Mouse (Mus musculus): ENCODE measurements at regions not wholly inside any gene's neighbourhood (a gene's known extent, or its start where the extent isn't known, plus 50 kb on each side); places are given as distances from the start of the nearest gene placed in this dataset.
"Not testable (repeated sequence)": the region's sequence is repeated elsewhere in the genome, so short reads cannot be mapped to it uniquely, and the experiment has no call there.

- no peak for DNase-seq (ENCODE audit: extremely low read depth)
- no peaks in the 10 kb centered on the region for H3K36me3 ChIP-seq (replicated peaks in 1 of 2; ENCODE audit: control insufficient read depth in 1 of 2, insufficient read depth in 1 of 2, low read length in 1 of 2)
- H3K4me3 ChIP-seq (replicated peaks in 1 of 3; ENCODE audit: low read depth in 2 of 3, low read length in 2 of 3, poor library complexity in 1 of 3) = no peak overlapping the region
- no peak overlapping the region for H3K27ac ChIP-seq (ENCODE audit: insufficient read depth, low read depth)
- no peak overlapping the region for H3K4me2 ChIP-seq (ENCODE audit: insufficient read depth, low read depth, poor library complexity, severe bottlenecking)
- H3K79me2 ChIP-seq (replicated peaks; ENCODE audit: control insufficient read depth, extremely low read depth, insufficient read depth, poor library complexity, severe bottlenecking) = no peaks in the 10 kb centered on the region
- no peak overlapping the region for H3K9ac ChIP-seq (ENCODE audit: insufficient read depth, low read depth)
- in situ Hi-C loops (cut with MboI; ENCODE audit: low pct_ligation_motif_present, low pct_unique_long_range_greater_than_20kb, low sequenced_read_pairs) = no loop called here
- no peaks in the 10 kb centered on the region for H3K27me3 ChIP-seq (replicated peaks)
- H3K4me1 ChIP-seq (ENCODE audit: control insufficient read depth in 1 of 2, insufficient read depth in 2 of 2) = no peaks in the 10 kb centered on the region
- TF ChIP-seq ZMIZ1 (IDR thresholded peaks at IDR 0.05; ENCODE audit: low read depth, low read length) (no peak), TBP (conservative IDR thresholded peaks at IDR 0.05; ENCODE audit: low read depth, low read length) (no peak), IRF4 (IDR thresholded peaks at IDR 0.05; ENCODE audit: low read depth, low read length) (no peak), ZNF384 (IDR thresholded peaks at IDR 0.05; ENCODE audit: low read depth, low read length) (no peak), POLR2AphosphoS2 (IDR thresholded peaks at IDR 0.05; ENCODE audit: low read depth, low read length) (no peak), ZC3H11A (IDR thresholded peaks at IDR 0.05; ENCODE audit: low read depth, low read length) (no peak), RAD21 (IDR thresholded peaks at IDR 0.05; ENCODE audit: low read depth, low read length) (no peak)
- no peaks in the 10 kb centered on the region for H3K9me3 ChIP-seq (replicated peaks; ENCODE audit: low read length)
- dilution Hi-C loops (cut with MboI; ENCODE audit: extremely low pct_ligation_motif_present, extremely low pct_unique_long_range_greater_than_20kb, low sequenced_read_pairs) = no loop called here
Observed at GRCm38 (mm10) chr9:25809562-25809961, 328.2 kb downstream of the Eepd1 start.

DNA sequence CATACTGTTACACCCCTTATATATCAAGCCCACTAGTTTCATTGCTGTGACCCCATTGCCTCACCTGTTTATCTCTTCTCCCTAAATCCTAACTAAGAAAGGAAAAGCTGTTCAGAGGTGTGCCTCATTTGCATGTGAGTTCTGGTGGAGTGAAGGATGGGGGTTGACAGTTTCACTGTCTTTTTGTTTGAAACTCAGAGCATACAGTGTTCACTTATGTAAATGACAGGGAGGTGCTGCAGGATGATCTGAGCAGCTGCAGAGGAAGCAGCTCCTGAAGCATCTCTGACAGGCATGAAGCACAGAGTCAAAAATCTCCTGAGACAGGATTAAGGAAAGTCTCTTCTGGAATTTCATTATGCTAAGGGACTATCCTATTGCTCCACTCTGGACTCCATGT is 351.9 kb downstream of the Eepd1 start:
- no peak for TF ChIP-seq IRF4 (IDR thresholded peaks at IDR 0.05; ENCODE audit: low read depth, low read length)
- in situ Hi-C loops (cut with MboI; ENCODE audit: low pct_ligation_motif_present, low pct_unique_long_range_greater_than_20kb, low sequenced_read_pairs) (no loop called here), dilution Hi-C loops (cut with MboI; ENCODE audit: extremely low pct_ligation_motif_present, extremely low pct_unique_long_range_greater_than_20kb, low sequenced_read_pairs) (no loop called here)

DNA sequence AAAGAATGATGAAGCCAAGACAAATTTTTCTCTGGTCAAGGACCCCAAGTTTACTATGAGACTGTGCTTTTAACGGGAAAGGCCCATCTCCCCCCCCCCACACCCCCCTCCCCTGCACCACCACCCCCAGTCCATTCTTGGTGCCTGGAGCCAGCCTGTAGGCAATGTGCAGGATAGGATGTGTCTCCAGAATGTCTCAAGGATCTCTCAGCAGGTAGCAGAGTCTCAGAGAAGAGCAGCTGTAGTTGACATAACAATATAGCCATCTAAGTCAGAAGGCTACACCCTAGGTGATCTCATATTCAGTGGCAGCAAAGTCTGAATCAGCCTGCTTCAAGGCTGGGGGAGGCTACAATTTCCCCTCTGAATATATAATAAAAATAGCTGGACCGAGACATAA is 368.6 kb downstream of the Eepd1 start:
- H3K4me1 ChIP-seq (ENCODE audit: control insufficient read depth in 1 of 2, insufficient read depth in 2 of 2); dilution Hi-C loops (cut with MboI; ENCODE audit: extremely low pct_ligation_motif_present, extremely low pct_unique_long_range_greater_than_20kb, low sequenced_read_pairs); H3K79me2 ChIP-seq (replicated peaks; ENCODE audit: control insufficient read depth, extremely low read depth, insufficient read depth, poor library complexity, severe bottlenecking); DNase-seq (ENCODE audit: extremely low read depth); in situ Hi-C loops (cut with MboI; ENCODE audit: low pct_ligation_motif_present, low pct_unique_long_range_greater_than_20kb, low sequenced_read_pairs); H3K27ac ChIP-seq (ENCODE audit: insufficient read depth, low read depth); H3K27me3 ChIP-seq (replicated peaks); H3K4me2 ChIP-seq (ENCODE audit: insufficient read depth, low read depth, poor library complexity, severe bottlenecking); H3K9me3 ChIP-seq (replicated peaks; ENCODE audit: low read length); H3K9ac ChIP-seq (ENCODE audit: insufficient read depth, low read depth); H3K36me3 ChIP-seq (replicated peaks in 1 of 2; ENCODE audit: control insufficient read depth in 1 of 2, insufficient read depth in 1 of 2, low read length in 1 of 2); H3K4me3 ChIP-seq (replicated peaks in 1 of 3; ENCODE audit: low read depth in 2 of 3, low read length in 2 of 3, poor library complexity in 1 of 3): not testable (repeated sequence)

More for the DNA sequence above, 351.9 kb downstream of the Eepd1 start:
- H3K4me2 ChIP-seq (ENCODE audit: insufficient read depth, low read depth, poor library complexity, severe bottlenecking) = no peak overlapping the region
- H3K9me3 ChIP-seq (replicated peaks; ENCODE audit: low read length) = no peaks in the 10 kb centered on the region
- H3K27ac ChIP-seq (ENCODE audit: insufficient read depth, low read depth) = no peak overlapping the region
- H3K27me3 ChIP-seq (replicated peaks) = no peaks in the 10 kb centered on the region
- H3K4me1 ChIP-seq (ENCODE audit: control insufficient read depth in 1 of 2, insufficient read depth in 2 of 2) = peaks cover 0 to 4% of the 10 kb centered on the region in 2 experiments; a peak in 1 of 4 replicates
- no peaks in the 10 kb centered on the region for H3K79me2 ChIP-seq (replicated peaks; ENCODE audit: control insufficient read depth, extremely low read depth, insufficient read depth, poor library complexity, severe bottlenecking)
- H3K9ac ChIP-seq (ENCODE audit: insufficient read depth, low read depth) = no peak overlapping the region
- H3K36me3 ChIP-seq (replicated peaks in 1 of 2; ENCODE audit: control insufficient read depth in 1 of 2, insufficient read depth in 1 of 2, low read length in 1 of 2) = no peaks in the 10 kb centered on the region
- H3K4me3 ChIP-seq (replicated peaks in 1 of 3; ENCODE audit: low read depth in 2 of 3, low read length in 2 of 3, poor library complexity in 1 of 3) = no peak overlapping the region
- no peak for DNase-seq (ENCODE audit: extremely low read depth)

DNA sequence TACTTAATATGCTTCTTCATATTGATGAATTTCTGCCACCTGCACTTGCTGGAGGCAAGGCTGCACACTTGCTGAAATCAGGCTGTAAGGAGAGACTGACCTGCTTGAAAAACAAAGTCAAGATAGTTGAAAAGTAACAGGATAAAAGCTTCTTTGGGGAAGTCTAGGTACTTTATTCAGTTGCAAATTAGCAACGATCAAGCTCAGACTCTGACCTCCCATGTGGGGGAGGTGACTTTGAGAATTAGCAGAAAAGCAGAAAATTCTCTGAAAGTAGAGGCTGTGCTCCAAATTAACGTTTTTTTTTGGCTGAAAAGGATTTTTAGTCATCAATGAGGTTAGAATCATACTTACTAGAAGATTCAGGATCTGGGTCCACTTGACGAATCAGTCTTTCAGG is 369.3 kb downstream of the Eepd1 start:
- H3K36me3 ChIP-seq (replicated peaks in 1 of 2; ENCODE audit: control insufficient read depth in 1 of 2, insufficient read depth in 1 of 2, low read length in 1 of 2); H3K4me2 ChIP-seq (ENCODE audit: insufficient read depth, low read depth, poor library complexity, severe bottlenecking); H3K9me3 ChIP-seq (replicated peaks; ENCODE audit: low read length); DNase-seq (ENCODE audit: extremely low read depth); H3K4me3 ChIP-seq (replicated peaks in 1 of 3; ENCODE audit: low read depth in 2 of 3, low read length in 2 of 3, poor library complexity in 1 of 3); H3K4me1 ChIP-seq (ENCODE audit: control insufficient read depth in 1 of 2, insufficient read depth in 2 of 2); in situ Hi-C loops (cut with MboI; ENCODE audit: low pct_ligation_motif_present, low pct_unique_long_range_greater_than_20kb, low sequenced_read_pairs); H3K79me2 ChIP-seq (replicated peaks; ENCODE audit: control insufficient read depth, extremely low read depth, insufficient read depth, poor library complexity, severe bottlenecking); H3K27ac ChIP-seq (ENCODE audit: insufficient read depth, low read depth); dilution Hi-C loops (cut with MboI; ENCODE audit: extremely low pct_ligation_motif_present, extremely low pct_unique_long_range_greater_than_20kb, low sequenced_read_pairs); H3K27me3 ChIP-seq (replicated peaks); H3K9ac ChIP-seq (ENCODE audit: insufficient read depth, low read depth): not testable (repeated sequence)

Measured in CH12.LX (cell line).